23 mouse cellular contexts compared by ENCODE assay signal in genomic region chr11:111754735-111755134, GRCm38 (mm10).
DNase-seq lines count a peak whose midpoint lies in the region; ATAC-seq and TF ChIP-seq lines count a peak whose summit lies in the region.
"Had no signal": no experiment of that assay in that cellular context is flagged by ENCODE, and none has a peak within 500 bp of the region (broad histone marks: within the 10 kb centered on the region; RNA-seq: fewer than 3 reads in every experiment).

No protein-coding gene starts in this region.

- no peaks in the 10 kb centered on the region for H3K79me2 ChIP-seq in myocyte (ENCODE audit: control insufficient read depth, insufficient read depth)

- ATAC-seq in midbrain, embryonic 11.5 days (ENCODE audit: low FRiP score) = no peak
- ATAC-seq in midbrain, postnatal 0 days (ENCODE audit: low FRiP score) = no peak
- no peak for ATAC-seq in frontal cortex, adult (ENCODE audit: low TSS enrichment)
- ATAC-seq: activated CD4-positive, CD25-positive, alpha-beta regulatory T cell, adult 4 months; CD4-positive, CD25-positive, alpha-beta regulatory T cell, adult 4 months; forebrain, embryonic 13.5 days; forebrain, embryonic 15.5 days; forebrain, postnatal 0 days; Patski had no signal

- H3K27me3 ChIP-seq in midbrain, embryonic 11.5 days (ENCODE audit: control insufficient read depth, insufficient read depth, low read length) = no peaks in the 10 kb centered on the region
- H3K27me3 ChIP-seq in midbrain, postnatal 0 days (ENCODE audit: insufficient read depth, low read length) = no peaks in the 10 kb centered on the region
- H3K27me3 ChIP-seq in myocyte (ENCODE audit: control insufficient read depth, insufficient read depth, insufficient read length) = no peaks in the 10 kb centered on the region
- H3K27me3 ChIP-seq: CH12.LX; forebrain, embryonic 13.5 days; forebrain, embryonic 15.5 days; Patski had no signal

- intact Hi-C loops in heart, postnatal 25 days (cut with DNase I) = no loop called here

- no peak overlapping the region for H3K9ac ChIP-seq in midbrain, embryonic 11.5 days (ENCODE audit: low read length)
- no peak overlapping the region for H3K9ac ChIP-seq in midbrain, postnatal 0 days (replicated peaks; ENCODE audit: low read length, poor library complexity, severe bottlenecking)
- H3K9ac ChIP-seq: embryonic facial prominence, embryonic 13.5 days; forebrain, embryonic 13.5 days; forebrain, embryonic 15.5 days; forebrain, postnatal 0 days had no signal

- H3K4me2 ChIP-seq in midbrain, embryonic 11.5 days = no peak overlapping the region
- no peak overlapping the region for H3K4me2 ChIP-seq in midbrain, postnatal 0 days (ENCODE audit: low read depth, low read length, poor library complexity, severe bottlenecking)
- H3K4me2 ChIP-seq in myocyte (ENCODE audit: low read depth) = no peak overlapping the region
- H3K4me2 ChIP-seq: embryonic facial prominence, embryonic 13.5 days; forebrain, embryonic 13.5 days; forebrain, embryonic 15.5 days had no signal

- H3K27ac ChIP-seq in midbrain, embryonic 11.5 days (ENCODE audit: low read depth, low read length) = no peak overlapping the region
- no peak overlapping the region for H3K27ac ChIP-seq in midbrain, postnatal 0 days (ENCODE audit: low read depth, low read length)
- H3K27ac ChIP-seq: embryonic facial prominence, embryonic 13.5 days; forebrain, embryonic 13.5 days; forebrain, embryonic 15.5 days had no signal

- peak; percentile 37 for DNase-seq in heart, adult 11 months
- DNase-seq in heart, postnatal 25 days (ENCODE audit: low spot score) = no peak
- DNase-seq in midbrain, embryonic 11.5 days (ENCODE audit: low spot score, missing footprints) = peak; percentile 81
- DNase-seq in midbrain, postnatal 0 days (ENCODE audit: low spot score) = no peak
- DNase-seq: adrenal gland, adult 8-10 months; adrenal gland, postnatal 14 days; adrenal gland, postnatal 36 days; cerebellum, adult 11-12 months; cerebellum, adult 2 months; cerebellum, adult 9-10 months; cerebellum, postnatal 10 days; cerebellum, postnatal 25 days; forebrain, postnatal 0 days had no signal

- TF ChIP-seq POLR2A in myocyte (IDR thresholded peaks at IDR 0.05; ENCODE audit: insufficient read length, low read depth) = no peak

- 89% methylated on average over 2 of the region's 2 CpGs for WGBS in midbrain, embryonic 11.5 days
- WGBS in midbrain, postnatal 0 days = 83% methylated on average over 2 of the region's 2 CpGs

- no peak overlapping the region for H3K4me3 ChIP-seq in midbrain, embryonic 11.5 days (ENCODE audit: low read depth, low read length)
- H3K4me3 ChIP-seq in midbrain, postnatal 0 days (ENCODE audit: low read depth, low read length) = no peak overlapping the region
- H3K4me3 ChIP-seq in myocyte = no peak overlapping the region
- H3K4me3 ChIP-seq: embryonic facial prominence, embryonic 13.5 days; forebrain, embryonic 13.5 days; forebrain, embryonic 15.5 days had no signal

- no peaks in the 10 kb centered on the region for H3K4me1 ChIP-seq in midbrain, embryonic 11.5 days (ENCODE audit: control insufficient read depth, insufficient read depth, low read length)
- H3K4me1 ChIP-seq in midbrain, postnatal 0 days (ENCODE audit: insufficient read depth, low read length) = no peaks in the 10 kb centered on the region
- H3K4me1 ChIP-seq: embryonic facial prominence, embryonic 13.5 days; forebrain, embryonic 13.5 days; forebrain, embryonic 15.5 days had no signal

- no peaks in the 10 kb centered on the region for H3K9me3 ChIP-seq in midbrain, embryonic 11.5 days (ENCODE audit: control insufficient read depth, low read length)
- H3K9me3 ChIP-seq in midbrain, postnatal 0 days (ENCODE audit: low read length) = no peaks in the 10 kb centered on the region
- H3K9me3 ChIP-seq: embryonic facial prominence, embryonic 13.5 days; forebrain, embryonic 13.5 days; forebrain, embryonic 15.5 days; G1E had no signal

- TF ChIP-seq CTCF in midbrain, postnatal 0 days (IDR thresholded peaks at IDR 0.05) = no peak

- H3K36me3 ChIP-seq in midbrain, embryonic 11.5 days (ENCODE audit: control insufficient read depth, insufficient read depth, low read length) = no peaks in the 10 kb centered on the region
- no peaks in the 10 kb centered on the region for H3K36me3 ChIP-seq in midbrain, postnatal 0 days (ENCODE audit: insufficient read depth, low read length)
- no peaks in the 10 kb centered on the region for H3K36me3 ChIP-seq in myocyte (ENCODE audit: control insufficient read depth, insufficient read depth)
- H3K36me3 ChIP-seq: embryonic facial prominence, embryonic 13.5 days; forebrain, embryonic 15.5 days; G1E had no signal

- H3ac ChIP-seq in myocyte (ENCODE audit: control insufficient read depth, insufficient read length) = no peak overlapping the region

TF ChIP-seq in myocyte, 11 proteins besides CTCF, POLR2A, EP300 and RAD21:
- TF ChIP-seq MYOG (IDR thresholded peaks at IDR 0.05; ENCODE audit: control insufficient read depth in 1 of 3, insufficient read depth in 1 of 3, insufficient read length in 2 of 3, low read depth in 2 of 3) (peak in 1 of 3 experiments; percentile 37), MYOD1 (IDR thresholded peaks at IDR 0.05; ENCODE audit: control insufficient read depth in 1 of 3, insufficient read length in 2 of 3, low read depth in 2 of 3) (peak in 2 of 3 experiments; percentile 75 to 81), SRF (IDR thresholded peaks at IDR 0.05; ENCODE audit: control insufficient read depth, insufficient read length, low read depth) (no peak), TCF12 (IDR thresholded peaks at IDR 0.05; ENCODE audit: insufficient read depth, poor library complexity, severe bottlenecking) (peak; percentile 5)

Comparison
In these comparisons a context has a peak if more than half of its experiments do, and no peak if none do; other contexts are left out.
1. DNase-seq: peak in heart, adult 11 months (single experiment) and midbrain, embryonic 11.5 days (single experiment); none in heart, postnatal 25 days (single experiment) and midbrain, postnatal 0 days (single experiment).